Mouse (Mus musculus): Measurements from ENCODE around the gene Mocs1.

- TF ChIP-seq CTCF (IDR thresholded peaks at IDR 0.05; ENCODE audit: low read depth, low read length) (no peak), EP300 (IDR thresholded peaks at IDR 0.05; ENCODE audit: insufficient read depth, low read depth, low read length) (no peak), POLR2A (IDR thresholded peaks at IDR 0.05; ENCODE audit: insufficient read depth, low read length) (no peak)
Observed at GRCm38 (mm10) chr17:49456334-49456733, 28.2 kb downstream of the Mocs1 start.

All from ES-Bruce4 (cell line).